Mouse (Mus musculus) midbrain, embryonic 13.5 days (tissue): ENCODE data around the gene Stk39. TPM values are rescaled to one million over a fixed set of nuclear protein-coding genes. Genes with fewer than 3 reads are reported as not detected.

ENCODE experiments used
- ATAC-seq: fragments of 200-750 bp; cut with Nextera tagmentation; 2 replicates; pipeline ENCODE4 v1.8.0; 2017; ENCODE audit warnings: mild to moderate bottlenecking, moderate TSS enrichment, moderate library complexity
- H3K27ac ChIP-seq: fragments of 300-500 bp; sonication (generic); 2 replicates; pipeline ENCODE4 v1.5.1; 2015; ENCODE audit warnings: inconsistent platforms, mild to moderate bottlenecking, moderate library complexity
- H3K27me3 ChIP-seq: fragments of 300-500 bp; sonication (generic); 2 replicates; pipeline ENCODE4 v1.6.1; 2015; ENCODE audit warnings: mild to moderate bottlenecking, inconsistent platforms
- H3K36me3 ChIP-seq: fragments of 300-500 bp; sonication (generic); 2 replicates; pipeline ENCODE4 v1.6.1; 2015; ENCODE audit warnings: mild to moderate bottlenecking, inconsistent platforms
- H3K4me1 ChIP-seq: fragments of 300-500 bp; sonication (generic); replicated peaks from 2 replicates; pipeline ENCODE4 v1.6.1; 2015; ENCODE audit warnings: inconsistent platforms
- H3K4me2 ChIP-seq: fragments of 300-500 bp; sonication (generic); replicated peaks from 2 replicates; pipeline ENCODE4 v1.6.1; 2015; ENCODE audit warnings: moderate library complexity, mild to moderate bottlenecking, inconsistent platforms
- H3K4me3 ChIP-seq: fragments of 300-500 bp; sonication (generic); replicated peaks from 2 replicates; pipeline ENCODE4 v1.5.1; 2015; ENCODE audit warnings: mild to moderate bottlenecking, inconsistent platforms
- H3K9ac ChIP-seq: fragments of 300-500 bp; sonication (generic); replicated peaks from 2 replicates; pipeline ENCODE4 v1.6.1; 2015; ENCODE audit warnings: mild to moderate bottlenecking, inconsistent platforms
- H3K9me3 ChIP-seq: fragments of 300-500 bp; sonication (generic); 2 replicates; pipeline ENCODE4 v1.6.1; 2016; ENCODE audit warnings: mild to moderate bottlenecking, inconsistent platforms
- WGBS: fragments of 180-500 bp; shearing (Covaris S2); methylation state at CpG from one replicate; pipeline ENCODE4 v1.1.7; 2015; 5-methylcytosine and 5-hydroxymethylcytosine counted together
- polyA plus RNA-seq: library from polyadenylated mRNA; unstranded; fragments of >200 nt; fragmentation: Nextera tagmentation; extraction: Ambion mirVana; gene quantifications from 2 replicates; pipeline ENCODE4 v1.2.1, GENCODE M21; 2015

Gene Stk39
- polyA plus RNA-seq, 1 experiment from 2014 or later: 28.6 TPM

- Histone ChIP-seq H3K4me3 (no peak overlapping the region), H3K4me1 (no peaks in the 10 kb centered on the region), H3K36me3 (no peaks in the 10 kb centered on the region), H3K27me3 (no peaks in the 10 kb centered on the region), H3K9me3 (no peaks in the 10 kb centered on the region), H3K27ac (no peak overlapping the region), H3K4me2 (no peak overlapping the region), H3K9ac (no peak overlapping the region)
- WGBS: 89% methylated on average over 5 of the region's 5 CpGs
- no peak for ATAC-seq
Measured at GRCm38 (mm10) chr2:68192605-68193464, 279.2 kb downstream of the Stk39 start.

- no peak overlapping the region for H3K4me3 ChIP-seq
- no peak overlapping the region for H3K27ac ChIP-seq
- no peaks in the 10 kb centered on the region for H3K27me3 ChIP-seq
- H3K9me3 ChIP-seq: no peaks in the 10 kb centered on the region
- no peaks in the 10 kb centered on the region; the same call in 1 of the 2 replicates for H3K4me1 ChIP-seq
- no peak overlapping the region for H3K9ac ChIP-seq
- no peaks in the 10 kb centered on the region for H3K36me3 ChIP-seq
- no peak overlapping the region for H3K4me2 ChIP-seq
- 90% methylated on average over 3 of the region's 3 CpGs for WGBS
- no peak for ATAC-seq
Measured at GRCm38 (mm10) chr2:68176425-68176824, 295.6 kb downstream of the Stk39 start.

DNA sequence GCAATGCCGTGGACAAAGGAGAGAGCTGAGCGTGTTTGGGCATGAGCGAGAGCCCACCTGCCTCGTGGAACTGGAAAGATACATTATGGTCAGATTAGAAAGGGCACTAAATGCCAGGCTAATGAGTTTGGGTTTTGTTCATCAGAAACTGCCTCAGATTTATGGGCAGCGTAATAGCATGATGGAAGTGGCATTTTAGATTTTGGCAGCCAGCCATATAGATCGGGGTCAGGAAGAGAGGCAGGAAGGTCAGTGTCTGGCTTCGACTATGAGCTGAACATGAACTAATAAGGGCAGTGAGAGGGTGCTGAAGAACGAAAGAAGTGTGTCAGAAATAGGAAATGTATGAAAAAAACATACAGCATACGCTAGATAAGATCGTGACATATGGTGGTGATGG is 300.8 kb downstream of the Stk39 start:
- Histone ChIP-seq H3K4me1 (no peaks in the 10 kb centered on the region; the same call in 1 of the 2 replicates), H3K4me3 (no peak overlapping the region), H3K9ac (no peak overlapping the region), H3K9me3 (no peaks in the 10 kb centered on the region), H3K27ac (no peak overlapping the region), H3K27me3 (no peaks in the 10 kb centered on the region), H3K36me3 (no peaks in the 10 kb centered on the region), H3K4me2 (no peak overlapping the region)
- no peak for ATAC-seq
- 89% methylated on average over 10 of the region's 10 CpGs for WGBS

GRCm38 (mm10) chr2:68162012-68162411 is 310.1 kb downstream of the Stk39 start:
- Histone ChIP-seq H3K4me1 (no peaks in the 10 kb centered on the region), H3K4me3 (no peak overlapping the region), H3K9me3 (no peaks in the 10 kb centered on the region), H3K27me3 (no peaks in the 10 kb centered on the region), H3K4me2 (no peak overlapping the region), H3K27ac (no peak overlapping the region), H3K36me3 (no peaks in the 10 kb centered on the region), H3K9ac (no peak overlapping the region)
- no peak for ATAC-seq
- 86% methylated on average over 4 of the region's 4 CpGs for WGBS

DNA sequence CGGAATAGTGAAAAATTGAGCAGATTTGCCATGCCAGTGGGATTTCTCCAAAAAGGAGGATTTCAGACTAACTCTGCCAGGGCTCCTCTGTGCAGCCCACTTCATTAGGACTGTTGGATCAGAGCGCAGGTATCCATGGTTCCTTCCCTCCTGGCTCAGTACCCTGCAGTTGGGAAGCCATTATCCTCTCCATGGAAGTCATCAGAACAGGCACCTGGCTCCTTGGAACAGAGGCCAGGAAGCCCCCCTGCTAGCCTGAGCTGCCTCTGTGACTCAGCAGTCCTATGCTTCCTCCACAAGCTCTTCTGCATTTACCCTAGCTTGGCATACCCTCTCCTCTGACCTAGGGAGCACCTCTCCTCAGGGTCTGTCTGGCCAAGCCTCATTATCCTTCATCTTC is 311.5 kb downstream of the Stk39 start:
- Histone ChIP-seq H3K9ac (no peak overlapping the region), H3K36me3 (no peaks in the 10 kb centered on the region), H3K27ac (no peak overlapping the region), H3K9me3 (no peaks in the 10 kb centered on the region), H3K27me3 (no peaks in the 10 kb centered on the region), H3K4me1 (no peaks in the 10 kb centered on the region), H3K4me2 (no peak overlapping the region), H3K4me3 (no peak overlapping the region)
- WGBS: 89% methylated on average over 2 of the region's 2 CpGs
- ATAC-seq: no peak

Other genes with a start within 250 kb of the Stk39 start
- gene 4933409G03Rik, start 110.1 kb upstream of the Stk39 start, polyA plus RNA-seq: not detected in 2 replicates
- not detected in 2 replicates for gene 4932414N04Rik, start 184.2 kb upstream of the Stk39 start, polyA plus RNA-seq